Mouse (Mus musculus): Measurements from ENCODE around the gene Hexim1. TPM values are rescaled to one million over a fixed set of nuclear protein-coding genes. Genes with fewer than 3 reads are reported as not detected.

The Hexim1 gene
- 8.5 and 9.9 TPM in 2 replicates for polyA plus RNA-seq (2012; rRNA removed)

GRCm38 (mm10) chr11:103116008-103116818 lies at the start of gene Hexim1:
Gene Hexim1, plus strand, starts transcription at chr11:103116231.

GRCm38 (mm10) chr11:103101481-103101865 lies 14.6 kb upstream of the Hexim1 start, which contains the start of the genes Plcd3 and Acbd4:
Gene Plcd3, minus strand, starts transcription at chr11:103101658.
Gene Acbd4, plus strand, starts transcription at chr11:103101682.

GRCm38 (mm10) chr11:103131701-103132575 lies 15.9 kb downstream of the Hexim1 start, which contains the start of gene Hexim2:
Gene Hexim2, plus strand, starts transcription at chr11:103132429.

Other genes with a start within 250 kb of the Hexim1 start
- 24.8 and 25.6 TPM in 2 replicates for gene Eftud2, start 235.2 kb upstream of the Hexim1 start, polyA plus RNA-seq (2012; rRNA removed)
- 0.23 and 0.29 TPM in 2 replicates for gene Ccdc103, start 235.0 kb upstream of the Hexim1 start, polyA plus RNA-seq (2012; rRNA removed)
- not detected in 2 replicates for gene Fam187a, start 231.1 kb upstream of the Hexim1 start, polyA plus RNA-seq (2012; rRNA removed)
- 4.0 and 4.2 TPM in 2 replicates for gene Gfap, start 215.3 kb upstream of the Hexim1 start, polyA plus RNA-seq (2012; rRNA removed)
- gene Kif18b, start 191.1 kb upstream of the Hexim1 start, polyA plus RNA-seq (2012; rRNA removed): 9.8 and 11.0 TPM in 2 replicates
- gene C1ql1, start 169.5 kb upstream of the Hexim1 start, polyA plus RNA-seq (2012; rRNA removed): 0.14 and 0.19 TPM in 2 replicates
- gene Nmt1, start 88.0 kb upstream of the Hexim1 start, polyA plus RNA-seq (2012; rRNA removed): 21.6 and 22.7 TPM in 2 replicates
- gene Dcakd, start 87.9 kb upstream of the Hexim1 start, polyA plus RNA-seq (2012; rRNA removed): 32.9 and 33.5 TPM in 2 replicates
- gene Plcd3, start 14.6 kb upstream of the Hexim1 start, polyA plus RNA-seq (2012; rRNA removed): 1.9 and 2.5 TPM in 2 replicates
- 17.8 and 18.3 TPM in 2 replicates for gene Acbd4, start 14.5 kb upstream of the Hexim1 start, polyA plus RNA-seq (2012; rRNA removed)
- gene Hexim2, start 16.2 kb downstream of the Hexim1 start, polyA plus RNA-seq (2012; rRNA removed): 1.8 and 1.9 TPM in 2 replicates
- 6.2 and 9.4 TPM in 2 replicates for gene Fmnl1, start 54.9 kb downstream of the Hexim1 start, polyA plus RNA-seq (2012; rRNA removed)
- not detected in 2 replicates for gene 1700023F06Rik, start 92.3 kb downstream of the Hexim1 start, polyA plus RNA-seq (2012; rRNA removed)
- not detected in 2 replicates for gene Spata32, start 102.2 kb downstream of the Hexim1 start, polyA plus RNA-seq (2012; rRNA removed)
- gene Map3k14, start 151.2 kb downstream of the Hexim1 start, polyA plus RNA-seq (2012; rRNA removed): 0.90 and 1.00 TPM in 2 replicates
- 4.7 and 5.5 TPM in 2 replicates for gene Arhgap27, start 247.5 kb downstream of the Hexim1 start, polyA plus RNA-seq (2012; rRNA removed)

Data from liver, embryonic 18 days (tissue).